Mouse (Mus musculus): ENCODE measurements around the gene Nol10. TPM values are rescaled to one million over a fixed set of nuclear protein-coding genes. Genes with fewer than 3 reads are reported as not detected.
"Not testable (repeated sequence)": the region's sequence is repeated elsewhere in the genome, so short reads cannot be mapped to it uniquely, and the experiment has no call there.

The Nol10 gene
- total RNA-seq, 1 experiment, result 22.3 TPM

DNA sequence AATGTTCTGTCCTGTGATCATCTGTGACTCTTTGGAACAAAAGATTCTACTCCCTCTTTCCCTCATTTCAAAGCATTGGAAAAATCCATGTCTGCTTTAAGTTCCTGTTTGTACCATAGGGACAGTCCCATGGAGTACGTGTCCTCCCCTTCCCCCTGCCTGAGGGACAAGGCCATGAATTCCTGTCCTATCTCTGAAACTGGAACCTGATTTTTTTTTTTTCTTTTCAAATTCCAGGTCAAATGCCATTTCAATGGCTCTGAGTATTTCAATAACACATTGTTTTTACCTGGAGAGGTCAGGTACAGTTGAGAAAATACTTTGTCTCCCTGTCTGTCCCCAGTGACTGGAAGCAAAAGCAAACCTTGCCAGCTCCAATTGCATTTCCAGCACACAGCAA is 104.0 kb downstream of the Nol10 start:
- H3K27ac ChIP-seq (ENCODE audit: insufficient read depth, low read depth, low read length, poor library complexity, severe bottlenecking), result no peak overlapping the region
- peaks cover 0 to 6% of the 10 kb centered on the region in 2 experiments; a peak in 1 of 4 replicates for H3K4me1 ChIP-seq (ENCODE audit: control insufficient read depth in 2 of 2, insufficient read depth in 2 of 2, low read length in 2 of 2, poor library complexity in 1 of 2)
- no peak for DNase-seq (ENCODE audit: low read depth, low spot score)
- TF ChIP-seq CHD2 (IDR thresholded peaks at IDR 0.05; ENCODE audit: low read depth, low read length), result no peak
- no peak for TF ChIP-seq HCFC1 (IDR thresholded peaks at IDR 0.05; ENCODE audit: borderline replicate concordance, insufficient read depth, low read length)
- TF ChIP-seq ZNF384 (IDR thresholded peaks at IDR 0.05; ENCODE audit: low read depth, low read length), result no peak
- no peak overlapping the region for H3K9ac ChIP-seq (ENCODE audit: insufficient read depth, low read depth, low read length, poor library complexity, severe bottlenecking)
- in situ Hi-C loops (cut with MboI; ENCODE audit: low sequenced_read_pairs in 2 of 2, unreplicated experiment in 2 of 2), result no loop called here
- no peak overlapping the region for H3K4me3 ChIP-seq (ENCODE audit: insufficient read depth in 1 of 2, low read depth in 1 of 2, low read length in 2 of 2, poor library complexity in 1 of 2, severe bottlenecking in 1 of 2)
- no peaks in the 10 kb centered on the region for H3K9me3 ChIP-seq (ENCODE audit: control insufficient read depth, insufficient read depth, low read depth, low read length)
- no peaks in the 10 kb centered on the region for H3K36me3 ChIP-seq (ENCODE audit: control insufficient read depth, insufficient read depth, low read length, poor library complexity, severe bottlenecking)

GRCm38 (mm10) chr12:17453918-17454317 is 105.7 kb downstream of the Nol10 start:
- no peak for TF ChIP-seq MAFK (IDR thresholded peaks at IDR 0.05; ENCODE audit: insufficient read depth, low read depth, low read length)
- no peak for TF ChIP-seq ZNF384 (IDR thresholded peaks at IDR 0.05; ENCODE audit: low read depth, low read length)
- TF ChIP-seq HCFC1 (IDR thresholded peaks at IDR 0.05; ENCODE audit: borderline replicate concordance, insufficient read depth, low read length), result no peak
- TF ChIP-seq ZC3H11A (IDR thresholded peaks at IDR 0.05; ENCODE audit: borderline replicate concordance, low read depth, low read length), result no peak
- TF ChIP-seq CHD2 (IDR thresholded peaks at IDR 0.05; ENCODE audit: low read depth, low read length), result no peak
- no peak overlapping the region for H3K4me3 ChIP-seq (ENCODE audit: insufficient read depth in 1 of 2, low read depth in 1 of 2, low read length in 2 of 2, poor library complexity in 1 of 2, severe bottlenecking in 1 of 2)
- H3K9me3 ChIP-seq (ENCODE audit: control insufficient read depth, insufficient read depth, low read depth, low read length), result peaks cover 5% of the 10 kb centered on the region; the same call in 1 of the 2 replicates
- H3K4me1 ChIP-seq (ENCODE audit: control insufficient read depth in 2 of 2, insufficient read depth in 2 of 2, low read length in 2 of 2, poor library complexity in 1 of 2), result peaks cover 0 to 6% of the 10 kb centered on the region in 2 experiments; a peak in 1 of 4 replicates
- H3K36me3 ChIP-seq (ENCODE audit: control insufficient read depth, insufficient read depth, low read length, poor library complexity, severe bottlenecking), result peaks cover 8% of the 10 kb centered on the region
- H3K27ac ChIP-seq (ENCODE audit: insufficient read depth, low read depth, low read length, poor library complexity, severe bottlenecking), result no peak overlapping the region
- in situ Hi-C loops (cut with MboI; ENCODE audit: low sequenced_read_pairs in 2 of 2, unreplicated experiment in 2 of 2), result no loop called here
- no peak for DNase-seq (ENCODE audit: low read depth, low spot score)
- H3K9ac ChIP-seq (ENCODE audit: insufficient read depth, low read depth, low read length, poor library complexity, severe bottlenecking), result no peak overlapping the region

DNA sequence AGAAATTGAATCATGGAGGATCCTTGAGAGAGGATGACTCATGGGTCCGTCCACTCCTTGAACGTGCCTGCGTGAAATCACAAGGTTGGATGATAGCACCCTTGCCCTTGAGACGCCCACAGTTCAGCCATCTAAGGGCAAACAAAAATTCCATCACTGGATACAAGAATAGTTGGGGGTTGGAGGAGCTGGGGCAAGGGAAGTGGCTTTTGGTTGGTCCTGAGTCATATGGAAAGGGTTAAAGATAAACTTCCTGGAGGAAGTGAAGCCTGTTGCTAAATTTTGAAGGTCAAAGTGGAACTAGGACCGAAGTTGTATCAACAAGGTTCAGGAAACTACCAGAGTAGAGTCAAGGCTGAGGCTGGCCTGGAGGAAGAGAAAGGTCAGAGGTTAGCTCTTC is 106.8 kb downstream of the Nol10 start:
- no peak for TF ChIP-seq ZNF384 (IDR thresholded peaks at IDR 0.05; ENCODE audit: low read depth, low read length)
- TF ChIP-seq MAFK (IDR thresholded peaks at IDR 0.05; ENCODE audit: insufficient read depth, low read depth, low read length), result no peak
- TF ChIP-seq ZC3H11A (IDR thresholded peaks at IDR 0.05; ENCODE audit: borderline replicate concordance, low read depth, low read length), result no peak
- TF ChIP-seq HCFC1 (IDR thresholded peaks at IDR 0.05; ENCODE audit: borderline replicate concordance, insufficient read depth, low read length), result no peak
- no peak for TF ChIP-seq CHD2 (IDR thresholded peaks at IDR 0.05; ENCODE audit: low read depth, low read length)
- DNase-seq (ENCODE audit: low read depth, low spot score), result no peak
- no peak overlapping the region for H3K4me3 ChIP-seq (ENCODE audit: insufficient read depth in 1 of 2, low read depth in 1 of 2, low read length in 2 of 2, poor library complexity in 1 of 2, severe bottlenecking in 1 of 2)
- H3K4me1 ChIP-seq (ENCODE audit: control insufficient read depth in 2 of 2, insufficient read depth in 2 of 2, low read length in 2 of 2, poor library complexity in 1 of 2), result no peaks in the 10 kb centered on the region
- H3K27ac ChIP-seq (ENCODE audit: insufficient read depth, low read depth, low read length, poor library complexity, severe bottlenecking), result no peak overlapping the region
- peaks cover 10% of the 10 kb centered on the region for H3K36me3 ChIP-seq (ENCODE audit: control insufficient read depth, insufficient read depth, low read length, poor library complexity, severe bottlenecking)
- H3K9ac ChIP-seq (ENCODE audit: insufficient read depth, low read depth, low read length, poor library complexity, severe bottlenecking), result no peak overlapping the region
- H3K9me3 ChIP-seq (ENCODE audit: control insufficient read depth, insufficient read depth, low read depth, low read length), result peaks cover 5% of the 10 kb centered on the region; the same call in 1 of the 2 replicates
- in situ Hi-C loops (cut with MboI; ENCODE audit: low sequenced_read_pairs in 2 of 2, unreplicated experiment in 2 of 2), result no loop called here

GRCm38 (mm10) chr12:17459223-17459622 is 111.0 kb downstream of the Nol10 start:
- H3K9ac ChIP-seq (ENCODE audit: insufficient read depth, low read depth, low read length, poor library complexity, severe bottlenecking); H3K4me1 ChIP-seq (ENCODE audit: control insufficient read depth in 2 of 2, insufficient read depth in 2 of 2, low read length in 2 of 2, poor library complexity in 1 of 2); H3K36me3 ChIP-seq (ENCODE audit: control insufficient read depth, insufficient read depth, low read length, poor library complexity, severe bottlenecking); DNase-seq (ENCODE audit: low read depth, low spot score); in situ Hi-C loops (cut with MboI; ENCODE audit: low sequenced_read_pairs in 2 of 2, unreplicated experiment in 2 of 2); H3K9me3 ChIP-seq (ENCODE audit: control insufficient read depth, insufficient read depth, low read depth, low read length); H3K4me3 ChIP-seq (ENCODE audit: insufficient read depth in 1 of 2, low read depth in 1 of 2, low read length in 2 of 2, poor library complexity in 1 of 2, severe bottlenecking in 1 of 2): not testable (repeated sequence)
- H3K27ac ChIP-seq (ENCODE audit: insufficient read depth, low read depth, low read length, poor library complexity, severe bottlenecking), result peak overlapping the region; percentile 38; the same call in 1 of the 2 replicates

- TF ChIP-seq ZNF384 (IDR thresholded peaks at IDR 0.05; ENCODE audit: low read depth, low read length), result no peak
- TF ChIP-seq MAFK (IDR thresholded peaks at IDR 0.05; ENCODE audit: insufficient read depth, low read depth, low read length), result no peak
- TF ChIP-seq CHD2 (IDR thresholded peaks at IDR 0.05; ENCODE audit: low read depth, low read length), result no peak
- TF ChIP-seq HCFC1 (IDR thresholded peaks at IDR 0.05; ENCODE audit: borderline replicate concordance, insufficient read depth, low read length), result no peak
- TF ChIP-seq ZC3H11A (IDR thresholded peaks at IDR 0.05; ENCODE audit: borderline replicate concordance, low read depth, low read length), result no peak
- Histone ChIP-seq H3K36me3 (ENCODE audit: control insufficient read depth, insufficient read depth, low read length, poor library complexity, severe bottlenecking) (peaks cover 3% of the 10 kb centered on the region), H3K4me1 (ENCODE audit: control insufficient read depth in 2 of 2, insufficient read depth in 2 of 2, low read length in 2 of 2, poor library complexity in 1 of 2) (peaks cover under 1 to 3% of the 10 kb centered on the region in 2 experiments; a peak in 2 of 4 replicates), H3K27ac (ENCODE audit: insufficient read depth, low read depth, low read length, poor library complexity, severe bottlenecking) (no peak overlapping the region; the same call in 1 of the 2 replicates), H3K4me3 (ENCODE audit: insufficient read depth in 1 of 2, low read depth in 1 of 2, low read length in 2 of 2, poor library complexity in 1 of 2, severe bottlenecking in 1 of 2) (peak overlapping the region; percentile 63 to 65), H3K9me3 (ENCODE audit: control insufficient read depth, insufficient read depth, low read depth, low read length) (no peaks in the 10 kb centered on the region), H3K9ac (ENCODE audit: insufficient read depth, low read depth, low read length, poor library complexity, severe bottlenecking) (peak overlapping the region; percentile 47; the same call in 1 of the 2 replicates)
- no peak for DNase-seq (ENCODE audit: low read depth, low spot score)
- in situ Hi-C loops (cut with MboI; ENCODE audit: low sequenced_read_pairs in 2 of 2, unreplicated experiment in 2 of 2), result no loop called here
These were observed 115.4 kb downstream of the Nol10 start for GRCm38 (mm10) chr12:17463706-17464105.

DNA sequence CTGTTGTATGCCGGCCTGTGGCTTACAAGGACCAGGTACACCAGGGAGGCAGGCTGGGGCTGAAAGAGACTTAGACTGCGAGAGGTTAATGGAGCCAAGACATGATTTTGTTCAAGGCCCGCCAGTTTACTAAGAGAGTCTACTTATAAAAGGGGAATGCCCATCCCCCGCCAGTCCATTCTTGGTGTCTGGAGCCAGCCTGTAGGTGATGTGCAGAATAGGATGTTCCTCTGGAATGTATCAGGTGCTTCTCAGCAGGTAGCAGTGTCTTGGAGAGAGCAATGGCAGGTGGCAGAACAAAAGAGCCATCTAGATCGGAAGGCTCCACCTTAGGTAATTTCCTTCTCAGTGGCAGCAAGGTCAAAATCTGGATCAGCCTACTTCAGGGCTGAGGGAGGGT is 116.3 kb downstream of the Nol10 start:
- H3K9me3 ChIP-seq (ENCODE audit: control insufficient read depth, insufficient read depth, low read depth, low read length); in situ Hi-C loops (cut with MboI; ENCODE audit: low sequenced_read_pairs in 2 of 2, unreplicated experiment in 2 of 2); DNase-seq (ENCODE audit: low read depth, low spot score); H3K4me1 ChIP-seq (ENCODE audit: control insufficient read depth in 2 of 2, insufficient read depth in 2 of 2, low read length in 2 of 2, poor library complexity in 1 of 2); H3K36me3 ChIP-seq (ENCODE audit: control insufficient read depth, insufficient read depth, low read length, poor library complexity, severe bottlenecking): not testable (repeated sequence)
- Histone ChIP-seq H3K27ac (ENCODE audit: insufficient read depth, low read depth, low read length, poor library complexity, severe bottlenecking) (peak overlapping the region; percentile 95), H3K4me3 (ENCODE audit: insufficient read depth in 1 of 2, low read depth in 1 of 2, low read length in 2 of 2, poor library complexity in 1 of 2, severe bottlenecking in 1 of 2) (peak overlapping the region; percentile 63 to 65), H3K9ac (ENCODE audit: insufficient read depth, low read depth, low read length, poor library complexity, severe bottlenecking) (peak overlapping the region; percentile 76)

All from ES-E14 (cell line).